Mouse (Mus musculus) A20 (cell line): ENCODE results near the gene Rbm4b.

Experiments
- DNase-seq: peaks from one replicate; pipeline ENCODE4 v3.0.0-alpha.2; 2011; ENCODE audit warnings: low read depth, low spot score

Rbm4b gene

DNA sequence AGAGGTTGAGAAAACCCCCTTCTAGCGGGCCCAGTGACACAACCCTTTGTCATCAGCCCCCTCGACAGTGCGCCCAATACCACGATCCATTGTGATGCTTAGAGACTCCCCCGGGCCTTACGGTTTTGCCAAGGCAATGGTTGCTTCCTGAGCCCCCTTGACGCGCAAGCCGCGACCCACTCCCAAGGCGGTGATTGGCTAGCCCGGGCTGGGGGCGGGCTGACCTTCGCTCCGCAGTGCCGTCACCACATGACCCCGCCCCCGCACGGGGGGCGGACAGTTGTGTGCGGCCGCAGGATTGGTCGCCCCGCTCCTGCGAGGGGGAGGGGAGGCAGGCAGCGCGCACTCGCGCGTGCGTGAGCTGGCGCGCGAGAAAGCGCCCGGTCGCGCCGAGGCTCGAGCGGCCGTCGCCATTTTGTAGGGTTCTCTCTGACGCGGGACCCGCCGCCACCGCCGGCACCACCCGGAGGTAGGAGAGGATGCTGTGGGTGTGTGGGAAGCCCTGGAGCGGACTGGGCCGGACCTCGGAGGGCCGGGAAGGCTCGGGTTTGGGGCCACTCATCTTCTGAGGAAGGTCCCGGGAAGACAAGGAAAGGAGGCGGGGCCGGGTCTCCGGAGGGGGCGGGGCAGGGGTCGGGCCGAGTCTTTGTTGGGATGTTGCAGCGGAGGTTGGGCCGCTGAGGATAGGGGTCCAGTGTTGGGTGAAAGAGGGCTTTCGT is at the start of gene Rbm4b:
TSS of gene Rbm4b (plus strand) at position 305 of the 719 bp plus-strand sequence.
- peak; percentile 98 for DNase-seq

DNA sequence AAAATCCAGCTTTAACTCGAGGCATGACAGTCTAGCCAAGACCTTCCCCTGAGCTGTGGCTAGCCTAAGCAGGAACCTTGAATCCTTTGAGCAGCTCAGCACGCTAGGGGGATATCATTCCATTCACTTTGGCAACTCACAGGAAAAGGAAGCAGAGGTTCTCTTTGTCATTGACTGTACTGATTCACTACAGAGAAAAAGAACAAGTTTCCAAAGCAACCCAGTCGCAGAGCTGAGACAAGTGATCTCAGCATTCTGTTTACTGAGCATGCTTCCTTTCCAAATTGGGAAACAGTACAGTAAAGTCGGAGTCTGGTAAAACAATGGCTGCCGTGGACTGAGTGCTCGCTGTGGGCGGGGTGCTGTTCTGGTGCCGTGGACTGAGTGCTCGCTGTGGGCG is 47.5 kb upstream of the Rbm4b start:
- no peak for DNase-seq

DNA sequence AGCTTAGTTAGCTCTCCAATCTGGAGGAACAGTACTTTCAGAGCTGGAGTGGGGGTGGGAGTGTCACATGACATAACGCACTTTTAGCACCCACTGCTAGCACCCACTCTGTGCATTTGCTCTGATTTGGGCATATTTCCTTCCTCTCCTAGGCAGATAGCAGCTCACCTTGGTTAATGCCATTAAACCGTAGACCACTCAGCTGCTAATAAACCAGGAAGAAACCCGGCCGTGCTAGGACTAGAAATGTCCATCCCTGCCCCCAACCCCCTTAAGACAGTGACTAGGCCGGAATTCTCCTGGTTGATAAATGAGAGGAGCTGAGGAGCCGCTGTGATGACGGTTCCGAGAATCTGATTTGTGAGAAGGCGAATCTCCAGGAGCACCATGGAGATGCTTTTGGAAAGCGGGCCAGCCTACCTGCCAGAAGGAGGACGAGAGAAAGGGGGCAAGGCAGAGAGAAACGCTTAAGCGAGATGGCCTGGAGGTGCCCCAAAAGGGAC is 45.1 kb upstream of the Rbm4b start, which contains the start of gene Sptbn2:
TSS of gene Sptbn2 (plus strand) at position 70 of the 503 bp plus-strand sequence.
- no peak for DNase-seq

DNA sequence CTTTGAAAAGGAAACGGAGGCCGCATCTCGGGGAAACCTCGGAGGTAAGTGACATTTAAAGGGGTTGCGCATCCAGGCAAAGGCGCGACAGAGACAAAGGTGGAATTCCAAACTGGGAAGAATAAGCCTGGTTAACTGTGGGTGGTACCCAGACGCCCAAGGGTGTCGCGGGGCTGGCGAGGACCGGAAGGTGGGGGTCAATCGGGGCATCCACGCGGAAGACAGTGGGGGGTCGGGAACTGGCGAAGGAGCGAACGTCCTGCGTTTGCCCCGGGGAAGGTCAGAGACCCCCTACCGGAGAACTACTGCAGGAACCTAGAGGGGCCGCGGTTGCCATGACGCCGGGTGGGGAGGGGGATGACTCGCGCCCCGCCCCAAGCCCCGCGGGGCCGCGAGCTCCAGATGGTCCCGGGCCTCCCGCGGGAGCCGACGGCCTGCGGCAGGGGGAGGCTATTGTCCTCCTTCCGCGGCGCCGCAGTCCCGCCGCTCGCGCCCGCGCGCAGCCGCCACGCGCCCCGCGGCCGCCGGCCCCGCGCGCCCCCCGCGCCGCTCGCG is 44.6 kb upstream of the Rbm4b start:
- DNase-seq = no peak

DNA sequence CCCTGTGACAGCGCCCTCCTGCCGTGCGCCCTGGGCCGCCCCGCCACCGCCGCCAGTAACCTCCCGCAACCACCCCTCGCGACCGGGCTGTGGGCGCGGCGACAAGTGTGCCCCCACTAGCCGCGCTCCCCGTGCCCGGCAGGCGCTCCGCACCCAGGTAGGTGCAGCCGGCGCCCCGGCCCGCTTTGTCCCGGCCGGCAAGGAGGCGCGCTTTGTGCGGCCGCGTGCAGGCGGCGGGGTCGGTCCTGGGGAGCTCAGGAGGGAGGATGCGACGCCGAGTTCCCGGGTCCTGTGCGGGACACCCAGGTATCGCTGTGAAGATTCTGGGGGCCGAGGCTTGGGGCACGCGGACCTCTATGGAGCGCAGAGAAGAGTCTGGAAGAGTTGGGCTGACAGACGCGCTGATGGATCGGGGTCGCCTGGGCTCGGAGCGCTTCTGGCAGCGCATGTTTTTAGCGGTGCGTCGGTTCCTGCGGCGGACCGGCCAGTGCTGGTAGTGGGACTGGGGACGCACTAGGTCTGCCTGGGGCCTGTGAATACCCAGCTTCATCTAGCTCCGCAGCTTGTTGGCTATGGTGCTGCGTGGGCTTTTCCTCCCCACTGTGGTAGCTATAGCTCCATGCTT is 44.0 kb upstream of the Rbm4b start:
- DNase-seq = no peak

DNA sequence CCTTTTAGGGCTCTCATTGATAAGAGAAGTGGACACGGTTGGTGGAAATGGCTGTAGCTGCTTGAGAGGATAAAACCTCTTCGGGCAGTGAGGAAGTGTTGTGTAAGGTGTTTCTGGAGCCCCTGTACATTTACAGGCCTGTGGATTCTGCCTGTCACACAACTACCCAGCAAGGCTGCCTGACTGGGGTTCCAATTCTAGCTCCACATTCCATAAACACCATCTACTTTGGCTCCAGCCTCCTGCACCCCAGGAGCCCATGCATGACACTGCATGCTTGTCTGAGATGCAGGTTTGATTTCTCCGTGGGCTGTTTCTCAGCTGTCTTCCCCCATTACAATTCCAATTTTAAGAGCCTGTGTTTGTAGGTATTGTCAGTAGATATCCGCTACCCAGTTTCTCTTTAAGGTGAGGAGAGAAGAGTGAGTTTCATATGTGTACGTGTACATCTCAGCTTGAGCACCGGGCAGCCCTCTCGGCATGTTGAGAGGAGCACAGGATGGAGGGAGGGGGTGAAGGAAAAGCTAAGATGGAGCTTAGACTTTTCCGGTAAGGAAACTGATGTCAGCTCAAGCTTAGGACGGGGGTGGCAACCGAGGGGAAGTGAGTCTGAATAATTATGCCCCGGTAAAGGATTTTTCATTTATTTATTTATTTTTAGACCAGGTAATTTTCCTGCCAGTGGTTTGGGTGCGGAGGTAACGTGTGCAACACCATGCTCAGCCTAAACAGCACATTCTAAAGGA is 43.3 kb upstream of the Rbm4b start:
- no peak for DNase-seq

DNA sequence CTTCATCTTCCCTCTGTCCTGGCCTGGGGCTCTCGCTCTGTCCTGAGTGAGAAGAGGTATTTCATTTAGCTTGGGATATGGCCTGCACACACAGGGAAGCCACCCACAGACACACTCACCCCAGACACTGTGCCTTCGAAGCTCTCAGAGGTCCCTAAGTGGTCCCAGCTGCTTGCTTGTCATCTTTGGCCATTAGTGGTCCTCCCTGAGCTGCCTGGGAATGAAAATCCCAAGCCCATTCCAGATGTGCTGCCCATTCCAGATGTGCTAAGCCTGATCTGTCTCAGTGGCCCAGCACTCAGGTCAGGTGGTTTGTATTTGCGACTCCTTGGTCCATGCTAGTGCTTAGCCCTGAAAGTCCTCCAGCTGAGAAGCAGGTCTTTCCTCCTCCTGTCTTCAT is 42.4 kb upstream of the Rbm4b start:
- DNase-seq = no peak

DNA sequence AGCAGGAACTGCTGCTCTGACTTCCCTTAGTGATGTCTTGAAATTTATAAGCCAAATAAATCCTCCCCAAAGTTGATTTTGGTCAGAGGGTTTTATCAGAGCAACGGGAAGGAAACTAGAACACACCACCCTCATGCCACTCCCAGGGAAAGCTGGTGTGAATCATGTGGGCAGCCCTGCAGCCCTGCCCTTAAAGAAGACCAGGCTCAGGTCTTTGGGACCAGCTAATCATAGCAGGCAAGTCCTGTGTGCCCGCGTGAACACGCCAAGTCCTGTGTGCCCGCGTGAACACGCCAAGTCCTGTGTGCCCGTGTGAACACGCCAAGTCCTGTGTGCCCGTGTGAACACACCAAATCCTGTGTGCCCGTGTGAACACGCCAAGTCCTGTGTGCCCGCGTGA is 39.5 kb upstream of the Rbm4b start:
- no peak for DNase-seq

DNA sequence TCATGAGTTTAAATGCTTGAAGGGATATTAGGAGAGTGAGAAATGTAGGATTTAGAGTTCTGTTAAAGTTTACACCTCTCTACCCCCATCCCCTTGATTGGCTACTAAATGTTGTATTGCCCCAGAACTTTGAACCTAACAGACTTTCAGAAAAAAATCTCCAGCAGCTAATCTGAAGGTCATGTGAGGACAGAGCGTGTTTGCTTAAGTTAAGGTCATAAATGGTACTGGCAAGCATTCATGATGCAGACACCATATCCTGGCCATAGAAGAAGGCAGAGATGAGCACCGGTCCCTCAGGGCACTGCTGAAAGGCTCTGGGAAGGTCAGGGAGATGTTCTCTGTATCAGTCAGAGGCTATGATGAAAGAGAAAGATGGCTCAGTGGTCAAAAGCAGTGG is 39.0 kb upstream of the Rbm4b start:
- no peak for DNase-seq

DNA sequence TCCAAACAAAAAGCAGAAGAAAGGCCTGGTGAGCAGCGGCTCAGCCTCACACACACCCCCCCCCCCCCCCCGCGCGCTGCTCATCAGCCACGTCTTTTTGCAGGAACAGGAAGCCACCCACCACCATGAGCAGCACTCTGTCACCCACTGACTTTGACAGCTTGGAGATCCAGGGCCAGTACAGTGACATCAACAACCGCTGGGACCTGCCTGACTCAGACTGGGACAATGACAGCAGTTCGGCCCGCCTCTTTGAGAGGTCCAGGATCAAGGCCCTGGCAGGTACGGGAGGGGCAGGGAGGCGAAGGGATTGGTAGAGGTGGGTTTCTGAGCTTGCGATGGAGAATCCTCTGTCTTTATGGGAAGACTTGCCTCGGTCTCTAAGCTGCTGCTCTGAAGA is 37.6 kb upstream of the Rbm4b start:
- no peak for DNase-seq

DNA sequence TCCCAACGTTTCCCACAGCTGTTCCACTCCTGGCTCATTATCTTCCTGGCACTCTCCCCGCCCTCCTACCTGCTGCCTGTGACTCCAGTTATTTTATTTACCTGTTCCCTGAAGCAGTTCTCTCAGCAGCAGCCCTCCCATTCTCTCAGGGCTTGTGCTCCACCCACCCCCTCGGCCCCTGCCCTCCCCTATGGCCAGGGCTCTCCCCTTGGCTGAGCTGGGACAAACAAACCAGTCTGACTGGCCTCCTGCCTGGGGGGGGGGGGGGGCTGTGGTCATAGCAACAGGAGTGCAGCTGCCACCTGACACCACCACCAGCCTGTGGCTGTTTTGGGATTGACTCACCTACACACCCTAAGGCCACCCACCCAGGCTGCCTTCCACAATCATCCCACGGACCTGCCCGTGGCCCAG is 36.9 kb upstream of the Rbm4b start:
- DNase-seq = no peak

DNA sequence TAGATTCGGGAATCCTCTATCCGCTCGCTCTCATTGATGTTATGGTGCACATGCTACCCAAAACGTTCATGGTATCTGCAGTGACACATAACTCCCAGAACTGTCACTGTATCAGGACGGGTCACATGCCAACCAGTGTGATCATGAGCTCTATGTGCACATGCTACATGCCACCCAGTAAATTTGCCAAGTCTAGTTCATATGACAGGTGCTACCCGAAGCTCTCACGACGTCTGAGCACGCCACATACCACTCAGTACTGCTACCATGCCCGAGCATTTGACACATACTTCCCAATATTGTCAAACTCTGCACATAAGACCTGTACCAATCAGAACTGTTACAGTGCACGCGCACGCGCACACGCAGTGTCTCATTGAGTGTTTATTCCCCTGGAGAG is 36.2 kb upstream of the Rbm4b start:
- no peak for DNase-seq

DNA sequence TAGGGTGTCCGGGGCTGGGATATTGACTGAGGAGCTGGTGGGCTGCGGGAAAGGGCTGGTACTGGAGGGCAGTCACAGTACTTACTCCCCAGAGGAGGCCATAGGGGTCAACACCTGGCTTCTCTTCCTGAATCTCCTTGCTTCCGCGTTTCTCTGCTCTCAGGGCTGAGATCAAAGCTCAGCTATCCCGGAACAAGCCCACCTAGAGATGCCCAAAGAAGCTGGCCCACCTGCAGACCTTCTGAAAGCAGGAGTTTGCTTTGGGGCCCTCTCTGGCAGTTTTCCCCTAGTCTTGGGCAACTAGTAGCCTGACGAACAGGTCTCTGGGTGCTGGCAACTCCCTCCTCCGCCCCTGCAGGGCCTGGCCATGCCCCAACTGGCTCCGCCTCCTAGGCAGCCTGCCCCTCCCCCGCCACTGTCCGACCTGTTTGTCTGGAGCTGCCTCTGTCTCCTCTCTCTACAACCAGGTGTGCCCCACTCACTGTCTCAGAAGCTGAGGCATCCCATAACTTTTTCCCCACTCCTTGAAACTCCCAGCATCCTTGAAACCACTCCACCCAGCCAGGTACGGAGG is 35.5 kb upstream of the Rbm4b start:
- DNase-seq = no peak

DNA sequence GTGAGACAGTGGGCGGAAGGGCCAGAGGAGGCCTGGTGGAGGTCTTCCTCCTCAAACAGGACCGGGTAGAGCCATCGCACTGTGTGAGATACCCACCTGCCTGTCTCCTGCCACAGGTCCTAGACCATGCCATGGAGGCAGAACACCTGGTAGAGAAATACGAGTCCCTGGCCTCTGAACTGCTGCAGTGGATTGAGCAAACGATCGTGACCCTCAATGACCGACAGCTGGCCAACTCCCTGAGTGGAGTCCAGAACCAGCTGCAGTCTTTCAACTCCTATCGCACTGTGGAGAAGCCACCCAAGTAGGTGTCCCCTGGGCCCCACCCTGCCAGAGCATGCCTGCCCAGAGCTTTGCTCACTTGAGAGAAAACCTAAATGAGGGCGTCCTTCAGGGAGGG is 27.1 kb upstream of the Rbm4b start:
- DNase-seq = no peak

DNA sequence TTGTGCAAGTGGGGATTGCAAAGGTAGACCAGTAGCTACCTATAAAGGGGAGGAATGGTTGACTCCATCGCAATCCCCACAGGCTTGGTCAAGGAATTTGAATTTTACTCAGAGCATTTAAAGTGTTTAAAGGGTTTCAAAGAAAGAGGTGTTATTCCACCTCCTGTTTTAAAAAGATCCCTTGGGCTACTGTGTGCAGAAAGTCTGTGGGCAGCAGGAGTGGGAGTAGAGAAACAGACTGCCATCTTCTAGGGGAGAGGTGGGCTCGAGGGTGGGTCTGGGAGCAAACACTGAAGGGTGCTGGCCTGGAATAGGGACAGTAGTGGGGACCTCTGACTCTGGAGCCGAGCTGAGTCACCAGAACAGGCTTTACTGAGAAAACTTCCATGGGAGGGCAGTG is 23.2 kb upstream of the Rbm4b start:
- no peak for DNase-seq

DNA sequence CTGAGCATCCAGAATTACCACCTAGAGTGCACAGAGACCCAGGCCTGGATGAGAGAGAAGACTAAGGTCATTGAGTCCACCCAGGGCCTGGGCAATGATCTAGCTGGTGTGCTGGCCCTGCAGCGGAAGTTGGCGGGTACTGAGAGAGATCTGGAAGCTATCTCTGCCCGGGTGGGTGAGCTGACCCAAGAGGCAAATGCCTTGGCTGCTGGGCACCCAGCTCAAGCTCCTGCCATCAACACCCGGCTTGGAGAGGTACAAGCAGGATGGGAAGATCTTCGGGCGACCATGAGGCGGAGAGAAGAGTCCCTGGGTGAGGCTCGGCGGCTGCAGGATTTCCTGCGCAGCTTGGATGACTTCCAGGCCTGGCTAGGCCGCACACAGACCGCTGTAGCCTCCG is 18.4 kb upstream of the Rbm4b start:
- DNase-seq = no peak

DNA sequence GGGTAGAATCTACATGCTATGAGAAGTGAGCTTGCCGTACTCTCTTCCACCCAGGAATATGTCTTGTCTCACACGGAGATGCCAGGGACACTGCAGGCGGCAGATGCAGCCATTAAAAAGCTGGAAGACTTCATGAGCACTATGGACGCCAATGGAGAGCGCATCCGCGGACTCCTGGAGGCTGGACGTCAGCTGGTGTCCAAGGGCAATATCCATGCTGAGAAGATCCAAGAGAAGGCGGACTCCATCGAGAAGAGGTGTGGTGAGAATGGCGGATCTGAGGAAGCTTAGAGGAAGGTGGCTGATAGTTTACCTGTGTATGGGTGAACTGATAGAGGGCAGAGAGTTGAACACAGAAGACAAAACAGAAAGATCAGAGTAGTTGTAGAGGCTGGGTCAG is 17.2 kb upstream of the Rbm4b start:
- no peak for DNase-seq

DNA sequence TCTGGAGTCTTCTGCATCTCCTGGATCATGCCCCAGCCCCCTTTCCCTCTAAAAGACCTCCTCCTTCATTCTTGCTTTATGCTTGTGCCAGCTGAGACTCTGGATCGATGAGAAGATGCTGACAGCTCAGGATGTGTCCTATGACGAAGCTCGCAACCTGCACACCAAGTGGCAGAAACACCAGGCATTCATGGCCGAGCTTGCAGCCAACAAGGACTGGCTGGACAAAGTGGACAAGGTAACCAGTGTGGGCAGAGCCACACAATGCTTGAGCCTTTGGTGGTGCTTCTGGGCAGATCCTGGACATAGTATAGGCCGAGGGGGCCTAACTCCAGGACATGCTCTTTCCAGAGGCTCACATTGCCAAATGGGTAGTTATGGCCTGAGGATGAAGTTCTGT is 16.5 kb upstream of the Rbm4b start:
- no peak for DNase-seq

DNA sequence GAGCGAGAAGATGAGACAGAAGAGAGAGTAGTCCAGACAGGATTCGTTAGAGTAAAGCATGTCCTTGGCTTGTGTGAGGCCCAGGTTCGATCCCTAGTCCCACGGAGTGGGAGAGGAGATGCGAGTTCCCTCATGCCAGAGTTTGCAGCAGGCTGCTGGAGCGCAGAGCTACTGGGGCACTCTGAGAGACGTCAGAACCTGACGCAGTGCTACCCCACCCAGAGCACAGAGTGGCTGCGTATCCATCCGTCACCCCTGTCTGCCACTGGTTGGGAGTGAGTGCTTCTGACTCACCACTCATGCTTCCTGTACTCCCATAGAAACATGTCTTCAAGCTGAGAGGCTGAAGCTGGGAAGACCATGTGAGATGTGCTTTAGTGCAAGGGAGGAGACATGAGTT is 14.8 kb upstream of the Rbm4b start:
- DNase-seq = no peak

DNA sequence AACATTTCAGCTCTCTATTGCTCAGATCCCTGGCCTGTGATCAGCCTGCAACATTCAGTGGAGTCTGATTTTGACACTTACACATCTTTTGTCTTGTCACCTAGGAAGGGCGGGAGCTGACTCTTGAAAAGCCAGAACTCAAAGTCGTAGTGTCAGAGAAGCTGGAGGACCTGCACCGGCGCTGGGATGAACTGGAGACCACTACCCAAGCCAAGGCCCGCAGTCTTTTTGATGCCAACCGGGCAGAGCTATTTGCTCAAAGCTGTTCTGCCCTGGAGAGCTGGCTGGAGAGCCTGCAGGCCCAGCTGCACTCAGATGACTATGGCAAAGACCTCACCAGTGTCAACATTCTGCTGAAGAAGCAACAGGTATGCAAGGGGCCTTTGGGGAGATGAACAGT is 14.1 kb upstream of the Rbm4b start:
- DNase-seq = no peak

DNA sequence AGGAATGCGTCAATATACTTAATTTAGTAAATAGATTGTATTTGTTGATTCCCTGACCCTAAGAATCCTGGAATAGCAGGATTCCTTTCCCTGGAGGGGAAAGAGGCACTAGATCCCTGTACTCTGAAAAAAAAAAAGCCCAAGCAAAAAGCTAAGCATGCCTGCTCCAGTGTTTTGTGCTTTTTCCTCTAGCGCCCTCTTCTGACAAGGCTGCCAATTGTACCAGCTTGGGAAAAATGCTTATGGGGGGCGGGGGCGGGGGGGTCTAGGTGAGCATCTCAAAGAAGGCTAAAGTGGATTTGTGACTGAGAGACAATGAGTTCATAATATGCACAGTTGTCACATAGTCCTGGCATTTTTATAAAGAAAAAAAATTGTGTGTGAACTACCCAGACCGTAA is 12.8 kb upstream of the Rbm4b start:
- peak; percentile 43 for DNase-seq

DNA sequence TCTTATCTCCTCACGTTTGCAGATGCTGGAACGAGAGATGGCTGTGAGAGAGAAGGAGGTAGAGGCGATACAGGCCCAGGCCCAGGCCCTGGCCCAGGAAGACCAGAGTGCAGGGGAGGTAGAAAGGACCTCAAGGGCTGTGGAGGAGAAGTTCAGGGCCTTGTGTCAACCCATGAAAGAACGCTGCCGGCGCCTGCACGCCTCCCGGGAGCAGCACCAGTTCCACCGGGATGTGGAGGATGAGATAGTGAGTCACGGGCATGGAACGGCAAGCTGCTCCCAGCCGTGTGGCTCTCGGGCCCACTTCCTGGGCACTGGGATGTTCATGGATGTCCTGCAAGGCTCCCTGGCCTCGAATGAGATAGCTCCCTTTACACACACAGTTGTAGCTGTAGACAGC is 12.3 kb upstream of the Rbm4b start:
- no peak for DNase-seq
